Mouse (Mus musculus) limb, embryonic 15.5 days (tissue): Measurements from ENCODE around the gene Rftn1. TPM values are rescaled to one million over a fixed set of nuclear protein-coding genes. Genes with fewer than 3 reads are reported as not detected.

Experiments
- ATAC-seq: fragments of 200-750 bp; cut with Nextera tagmentation; 2 replicates; pipeline ENCODE4 v1.8.0; 2017; ENCODE audit warnings: low read depth, moderate TSS enrichment; ENCODE audit not compliant: insufficient number of reproducible peaks, low FRiP score, low TSS enrichment
- H3K27ac ChIP-seq: fragments of 300-500 bp; sonication (generic); 2 replicates; pipeline ENCODE4 v1.5.1; 2015; ENCODE audit warnings: moderate library complexity, mild to moderate bottlenecking, inconsistent platforms
- H3K27me3 ChIP-seq: fragments of 300-500 bp; sonication (generic); 2 replicates; pipeline ENCODE4 v1.6.1; 2015; ENCODE audit warnings: inconsistent platforms
- H3K36me3 ChIP-seq: fragments of 300-500 bp; sonication (generic); 2 replicates; pipeline ENCODE4 v1.6.1; 2015; ENCODE audit warnings: inconsistent platforms
- H3K4me1 ChIP-seq: fragments of 300-500 bp; sonication (generic); 2 replicates; pipeline ENCODE4 v1.6.1; 2015; ENCODE audit warnings: inconsistent platforms
- H3K4me2 ChIP-seq: fragments of 300-500 bp; sonication (generic); 2 replicates; pipeline ENCODE4 v1.6.1; 2015; ENCODE audit warnings: mild to moderate bottlenecking, inconsistent platforms
- H3K4me3 ChIP-seq: fragments of 300-500 bp; sonication (generic); 2 replicates; pipeline ENCODE4 v1.5.1; 2015; ENCODE audit warnings: mild to moderate bottlenecking, inconsistent platforms
- H3K9ac ChIP-seq: fragments of 300-500 bp; sonication (generic); 2 replicates; pipeline ENCODE4 v1.6.1; 2015; ENCODE audit warnings: inconsistent platforms
- H3K9me3 ChIP-seq: fragments of 300-500 bp; sonication (generic); 2 replicates; pipeline ENCODE4 v1.6.1; 2016; ENCODE audit warnings: inconsistent platforms
- WGBS: fragments of 180-500 bp; shearing (Covaris S2); methylation state at CpG from one replicate; pipeline ENCODE4 v1.1.7; 2015; 5-methylcytosine and 5-hydroxymethylcytosine counted together
- polyA plus RNA-seq: library from polyadenylated mRNA; unstranded; fragments of >200 nt; fragmentation: Nextera tagmentation; extraction: Ambion mirVana; gene quantifications from 2 replicates; pipeline ENCODE4 v1.2.1, GENCODE M21; 2015

The Rftn1 gene
- polyA plus RNA-seq, 1 experiment from 2014 or later: 18.0 TPM

DNA sequence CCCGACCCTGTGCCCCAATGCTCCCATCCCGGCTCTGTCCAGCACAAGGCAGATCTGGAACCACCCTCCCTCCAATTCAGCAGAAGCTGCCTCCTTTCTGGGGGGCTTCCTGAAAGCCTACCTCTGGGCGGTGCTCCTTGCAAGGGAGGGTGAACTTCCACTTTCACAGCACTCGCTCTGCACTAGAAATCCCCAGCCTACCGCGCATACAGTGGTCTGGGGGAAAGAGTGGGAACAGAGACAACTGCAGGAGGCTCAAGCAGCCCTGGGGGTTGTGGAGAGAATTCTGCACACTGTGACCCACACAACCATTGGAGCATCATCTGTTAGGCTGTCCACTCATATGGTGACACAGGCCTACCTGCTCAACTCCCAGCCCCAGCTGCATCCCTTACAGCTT lies 30.7 kb downstream of the Rftn1 start:
- H3K36me3 ChIP-seq: peaks cover 5% of the 10 kb centered on the region; the same call in 1 of the 2 replicates
- H3K4me3 ChIP-seq: no peak overlapping the region
- no peak overlapping the region for H3K4me2 ChIP-seq
- H3K4me1 ChIP-seq: peaks cover 8% of the 10 kb centered on the region; the same call in 1 of the 2 replicates
- H3K27me3 ChIP-seq: no peaks in the 10 kb centered on the region
- peaks cover 7% of the 10 kb centered on the region for H3K9me3 ChIP-seq
- H3K27ac ChIP-seq: no peak overlapping the region
- 81% methylated on average over 6 of the region's 6 CpGs for WGBS
- ATAC-seq: no peak
- H3K9ac ChIP-seq: no peak overlapping the region

GRCm38 (mm10) chr17:50158565-50158964 lies 31.9 kb downstream of the Rftn1 start:
- Histone ChIP-seq H3K36me3 (no peaks in the 10 kb centered on the region), H3K9ac (no peak overlapping the region), H3K4me1 (peaks cover 8% of the 10 kb centered on the region; the same call in 1 of the 2 replicates), H3K4me3 (no peak overlapping the region), H3K27me3 (no peaks in the 10 kb centered on the region), H3K27ac (no peak overlapping the region), H3K4me2 (no peak overlapping the region), H3K9me3 (no peaks in the 10 kb centered on the region)
- 78% methylated on average over 6 of the region's 6 CpGs for WGBS
- ATAC-seq: no peak

DNA sequence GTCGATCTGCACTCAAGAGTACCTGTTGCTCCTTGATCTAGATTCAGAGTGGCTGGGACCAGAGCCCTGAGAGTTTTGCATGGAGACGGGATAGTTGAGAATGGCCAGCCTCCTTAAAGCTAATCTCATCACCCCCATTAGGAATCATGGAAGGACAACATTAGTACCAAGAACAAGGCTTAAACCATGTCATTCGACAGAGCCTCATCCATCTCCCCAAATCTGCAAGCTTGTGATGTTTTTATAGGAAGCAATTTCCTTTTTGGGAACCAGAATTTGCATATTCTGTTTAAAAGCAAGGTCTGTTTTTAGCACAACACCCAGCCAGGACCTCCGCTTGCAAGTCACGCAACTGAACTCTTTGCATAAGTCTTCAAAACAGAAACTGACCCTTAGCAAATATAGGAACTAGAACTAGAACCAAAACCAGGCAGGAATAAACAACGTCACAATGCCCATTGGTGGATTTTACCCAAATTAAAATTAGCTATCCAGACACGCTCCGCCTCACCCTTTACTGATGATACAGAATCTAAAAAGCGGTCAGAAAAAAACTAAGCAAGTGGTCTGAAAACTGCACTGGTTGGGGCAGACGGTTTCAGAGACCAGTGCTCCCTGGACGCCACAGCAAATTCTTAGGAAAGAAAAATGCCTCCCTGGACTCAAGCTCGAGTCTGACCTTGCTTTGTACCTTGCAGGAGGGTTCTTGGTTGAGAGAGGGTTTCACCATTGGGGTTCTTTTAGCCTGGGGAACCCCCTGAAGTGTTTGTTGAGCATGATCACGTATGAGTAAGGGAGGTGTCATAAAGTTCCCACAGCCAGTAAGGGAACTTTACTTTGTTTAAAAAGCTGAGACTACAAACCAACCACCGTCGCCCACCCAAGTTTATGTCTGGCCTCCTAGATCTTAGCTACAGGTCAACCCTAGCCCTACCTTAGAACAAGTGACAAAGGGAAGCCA lies 33.0 kb downstream of the Rftn1 start:
- WGBS: 88% methylated on average over 15 of the region's 15 CpGs
- no peak overlapping the region for H3K9ac ChIP-seq
- H3K9me3 ChIP-seq: no peaks in the 10 kb centered on the region
- no peak for ATAC-seq
- no peaks in the 10 kb centered on the region for H3K36me3 ChIP-seq
- peaks cover 8% of the 10 kb centered on the region; the same call in 1 of the 2 replicates for H3K4me1 ChIP-seq
- no peak overlapping the region for H3K27ac ChIP-seq
- H3K27me3 ChIP-seq: no peaks in the 10 kb centered on the region
- H3K4me2 ChIP-seq: no peak overlapping the region
- no peak overlapping the region for H3K4me3 ChIP-seq

DNA sequence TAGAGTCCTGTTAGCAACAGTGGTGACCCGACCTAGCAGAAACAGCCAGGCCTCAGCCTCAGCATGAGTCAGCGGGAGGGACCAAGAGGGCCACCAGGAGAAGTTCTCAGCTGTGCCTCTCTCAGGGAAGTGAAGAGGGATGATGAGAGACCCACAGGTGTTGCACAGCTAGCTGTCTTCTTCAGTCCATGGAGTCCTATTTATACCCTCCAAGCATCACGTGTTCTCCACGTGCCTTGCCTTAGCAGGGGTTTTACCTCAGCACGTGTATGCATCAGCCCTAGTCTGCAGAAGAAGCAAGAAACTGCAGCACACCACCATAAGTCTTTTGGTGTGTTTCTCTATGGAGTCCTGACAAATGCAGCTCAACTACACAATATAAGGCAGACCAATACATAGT lies 38.4 kb downstream of the Rftn1 start:
- Histone ChIP-seq H3K9ac (no peak overlapping the region), H3K27me3 (no peaks in the 10 kb centered on the region), H3K4me3 (no peak overlapping the region), H3K9me3 (no peaks in the 10 kb centered on the region), H3K4me1 (peaks cover 5% of the 10 kb centered on the region; the same call in 1 of the 2 replicates), H3K36me3 (no peaks in the 10 kb centered on the region), H3K4me2 (no peak overlapping the region), H3K27ac (no peak overlapping the region)
- WGBS: 90% methylated on average over 5 of the region's 5 CpGs
- no peak for ATAC-seq

- H3K4me1 ChIP-seq: peaks cover 5% of the 10 kb centered on the region; the same call in 1 of the 2 replicates
- WGBS: 82% methylated on average over 7 of the region's 7 CpGs
- no peak for ATAC-seq
- H3K27me3 ChIP-seq: no peaks in the 10 kb centered on the region
- H3K4me3 ChIP-seq: no peak overlapping the region
- no peak overlapping the region for H3K9ac ChIP-seq
- H3K9me3 ChIP-seq: no peaks in the 10 kb centered on the region
- H3K36me3 ChIP-seq: no peaks in the 10 kb centered on the region
- H3K4me2 ChIP-seq: no peak overlapping the region
- no peak overlapping the region for H3K27ac ChIP-seq
Observed at GRCm38 (mm10) chr17:50151208-50151723, 39.2 kb downstream of the Rftn1 start.

- Histone ChIP-seq H3K27ac (no peak overlapping the region), H3K9me3 (no peaks in the 10 kb centered on the region), H3K27me3 (no peaks in the 10 kb centered on the region), H3K36me3 (no peaks in the 10 kb centered on the region), H3K4me3 (no peak overlapping the region), H3K4me2 (no peak overlapping the region), H3K9ac (no peak overlapping the region), H3K4me1 (peaks cover 5% of the 10 kb centered on the region; the same call in 1 of the 2 replicates)
- WGBS: 56% methylated on average over 16 of the region's 16 CpGs
- no peak for ATAC-seq
Observed at GRCm38 (mm10) chr17:50150416-50151207, 39.9 kb downstream of the Rftn1 start.

- Histone ChIP-seq H3K9me3 (no peaks in the 10 kb centered on the region), H3K9ac (no peak overlapping the region), H3K4me3 (no peak overlapping the region), H3K36me3 (0 out of 2 replicates have a peak, but pooled peaks cover under 1% of the 10 kb centered on the region), H3K4me1 (peaks cover 5% of the 10 kb centered on the region; the same call in 1 of the 2 replicates), H3K27ac (no peak overlapping the region), H3K27me3 (no peaks in the 10 kb centered on the region), H3K4me2 (no peak overlapping the region)
- ATAC-seq: no peak
- 52% methylated on average over 14 of the region's 14 CpGs for WGBS
Observed at GRCm38 (mm10) chr17:50149690-50150210, 40.7 kb downstream of the Rftn1 start.

DNA sequence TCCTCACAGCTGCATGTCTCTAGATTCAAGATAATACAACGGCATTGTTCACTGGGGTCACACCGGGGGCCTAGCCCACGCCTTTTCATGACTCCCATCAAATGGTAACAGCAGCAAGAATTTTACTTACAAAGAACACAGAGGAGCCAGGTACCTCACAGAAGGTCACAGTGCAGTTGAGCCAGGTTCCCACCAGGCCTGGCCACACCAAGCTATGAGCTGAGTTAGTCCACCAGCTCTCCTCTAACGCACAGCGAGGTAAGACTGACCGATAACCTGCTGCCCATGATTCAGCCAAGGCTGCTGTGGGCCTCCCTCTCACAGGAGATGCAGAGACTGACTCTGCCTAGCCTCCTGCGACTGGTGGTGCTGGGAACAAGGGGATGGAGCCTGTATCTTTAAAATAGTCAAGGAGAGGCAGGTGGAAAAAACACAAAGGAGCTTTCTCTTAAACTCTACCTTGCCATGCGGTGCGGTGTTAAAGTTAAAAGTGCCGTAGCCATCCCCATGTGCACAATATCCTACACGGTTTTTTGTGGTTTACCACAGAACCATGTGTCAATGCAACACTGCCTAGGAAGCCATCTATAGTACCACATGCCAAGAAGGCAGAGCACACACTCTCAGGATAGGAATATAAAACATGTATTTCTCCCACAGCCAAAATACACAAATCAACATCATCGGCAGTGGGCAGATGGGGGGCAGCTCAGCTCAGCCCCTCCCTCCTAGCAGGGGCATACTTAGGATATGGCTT lies 42.5 kb downstream of the Rftn1 start:
- no peaks in the 10 kb centered on the region for H3K27me3 ChIP-seq
- no peaks in the 10 kb centered on the region for H3K9me3 ChIP-seq
- no peak overlapping the region for H3K4me2 ChIP-seq
- 0 out of 2 replicates have a peak, but pooled peaks cover 3% of the 10 kb centered on the region for H3K36me3 ChIP-seq
- no peak overlapping the region for H3K27ac ChIP-seq
- H3K9ac ChIP-seq: no peak overlapping the region
- H3K4me3 ChIP-seq: no peak overlapping the region
- ATAC-seq: no peak
- WGBS: 85% methylated on average over 12 of the region's 12 CpGs
- peaks cover 5% of the 10 kb centered on the region; the same call in 1 of the 2 replicates for H3K4me1 ChIP-seq

GRCm38 (mm10) chr17:50143354-50143753 lies 47.1 kb downstream of the Rftn1 start:
- Histone ChIP-seq H3K27ac (no peak overlapping the region), H3K9ac (no peak overlapping the region), H3K4me2 (no peak overlapping the region), H3K27me3 (no peaks in the 10 kb centered on the region), H3K36me3 (0 out of 2 replicates have a peak, but pooled peaks cover 3% of the 10 kb centered on the region), H3K4me1 (no peaks in the 10 kb centered on the region), H3K9me3 (no peaks in the 10 kb centered on the region), H3K4me3 (no peak overlapping the region)
- no peak for ATAC-seq
- 82% methylated on average over 10 of the region's 10 CpGs for WGBS

GRCm38 (mm10) chr17:50142553-50142952 lies 47.9 kb downstream of the Rftn1 start:
- ATAC-seq: no peak
- WGBS: 69% methylated on average over 8 of the region's 8 CpGs
- Histone ChIP-seq H3K4me2 (no peak overlapping the region), H3K36me3 (0 out of 2 replicates have a peak, but pooled peaks cover 3% of the 10 kb centered on the region), H3K9ac (no peak overlapping the region), H3K27ac (no peak overlapping the region), H3K4me3 (no peak overlapping the region), H3K9me3 (no peaks in the 10 kb centered on the region), H3K27me3 (no peaks in the 10 kb centered on the region), H3K4me1 (no peaks in the 10 kb centered on the region)

DNA sequence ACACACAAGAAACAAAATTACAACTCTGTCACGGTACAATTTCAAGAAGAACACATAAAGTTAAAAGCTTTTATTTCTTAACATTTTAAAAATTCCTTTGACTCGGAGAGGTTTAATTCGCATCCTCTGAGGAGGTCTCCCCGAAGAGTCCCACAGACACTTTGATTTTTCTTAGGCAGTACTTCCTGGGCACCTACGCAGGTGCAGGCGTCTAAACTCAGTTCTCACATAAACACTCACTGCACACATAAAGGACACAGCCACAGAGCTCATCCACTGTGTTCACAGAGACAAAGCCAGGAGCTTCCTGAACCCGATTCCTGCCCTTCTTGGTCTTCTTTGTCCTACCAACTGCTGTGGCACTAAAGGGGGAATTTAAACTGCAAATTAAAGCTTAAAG lies 48.3 kb downstream of the Rftn1 start:
- no peaks in the 10 kb centered on the region for H3K4me1 ChIP-seq
- no peak overlapping the region for H3K9ac ChIP-seq
- H3K27ac ChIP-seq: no peak overlapping the region
- ATAC-seq: no peak
- H3K36me3 ChIP-seq: 0 out of 2 replicates have a peak, but pooled peaks cover 3% of the 10 kb centered on the region
- no peaks in the 10 kb centered on the region for H3K27me3 ChIP-seq
- no peaks in the 10 kb centered on the region for H3K9me3 ChIP-seq
- H3K4me3 ChIP-seq: no peak overlapping the region
- 90% methylated on average over 7 of the region's 7 CpGs for WGBS
- H3K4me2 ChIP-seq: no peak overlapping the region
